Mouse (Mus musculus): ENCODE results near the gene Stard7.

DNA sequence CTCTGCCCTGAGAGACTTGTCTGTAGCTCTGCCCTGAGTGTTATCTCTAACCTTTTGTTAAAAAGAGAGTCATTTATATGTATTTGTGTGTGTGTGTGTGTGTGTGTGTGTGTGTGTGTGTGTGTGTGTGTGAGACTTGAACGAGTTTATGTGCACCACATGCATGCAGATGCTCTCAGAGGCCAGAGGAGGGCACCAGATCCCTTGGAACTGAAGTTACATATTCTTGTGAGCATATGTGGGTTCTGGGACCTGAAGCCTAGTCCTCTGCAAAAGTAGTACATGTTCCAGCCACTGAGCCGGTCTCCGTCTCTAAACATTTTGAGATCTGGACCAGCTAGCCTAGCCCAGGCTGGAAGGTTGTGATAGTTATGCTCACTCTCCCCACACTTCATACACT lies 44.8 kb upstream of the Stard7 start:
- TF ChIP-seq CTCF (IDR thresholded peaks at IDR 0.05; ENCODE audit: low read depth) = no peak
- TF ChIP-seq EP300 (IDR thresholded peaks at IDR 0.05; ENCODE audit: low read depth) = no peak

Data from heart, postnatal 0 days (tissue).